Mouse (Mus musculus): Measurements from ENCODE around the gene Inpp5a. TPM values are rescaled to one million over a fixed set of nuclear protein-coding genes. Genes with fewer than 3 reads are reported as not detected.

The Inpp5a gene
- polyA plus RNA-seq, 1 experiment from 2014 or later = 22.4 TPM

GRCm38 (mm10) chr7:139359906-139360305 is 29.0 kb upstream of the Inpp5a start:
- DNase-seq (ENCODE audit: low spot score) (no peak), ATAC-seq (replicated peaks; ENCODE audit: low FRiP score) (no peak)
- H3K9me3 ChIP-seq (ENCODE audit: control insufficient read depth, low read length) = no peaks in the 10 kb centered on the region
- H3K27ac ChIP-seq (ENCODE audit: low read depth, low read length) = no peak overlapping the region
- no peak overlapping the region for H3K4me2 ChIP-seq (ENCODE audit: low read depth, low read length, severe bottlenecking)
- H3K9ac ChIP-seq (ENCODE audit: low read length) = no peak overlapping the region
- H3K27me3 ChIP-seq (ENCODE audit: control insufficient read depth, insufficient read depth, low read length) = no peaks in the 10 kb centered on the region
- H3K4me1 ChIP-seq (replicated peaks; ENCODE audit: control insufficient read depth, insufficient read depth, low read length) = peaks cover 12% of the 10 kb centered on the region
- no peaks in the 10 kb centered on the region for H3K36me3 ChIP-seq (ENCODE audit: control insufficient read depth, insufficient read depth, low read length)
- no peak overlapping the region for H3K4me3 ChIP-seq (ENCODE audit: low read depth, low read length)
- 90% methylated on average over 4 of the region's 4 CpGs for WGBS

- ATAC-seq (replicated peaks; ENCODE audit: low FRiP score) (no peak), DNase-seq (ENCODE audit: low spot score) (no peak)
- H3K4me2 ChIP-seq (ENCODE audit: low read depth, low read length, severe bottlenecking) = no peak overlapping the region
- no peak overlapping the region for H3K9ac ChIP-seq (ENCODE audit: low read length)
- WGBS = 93% methylated on average over 3 of the region's 3 CpGs
- no peaks in the 10 kb centered on the region for H3K36me3 ChIP-seq (ENCODE audit: control insufficient read depth, insufficient read depth, low read length)
- no peak overlapping the region for H3K4me3 ChIP-seq (ENCODE audit: low read depth, low read length)
- no peaks in the 10 kb centered on the region for H3K9me3 ChIP-seq (ENCODE audit: control insufficient read depth, low read length)
- H3K27me3 ChIP-seq (ENCODE audit: control insufficient read depth, insufficient read depth, low read length) = no peaks in the 10 kb centered on the region
- H3K27ac ChIP-seq (ENCODE audit: low read depth, low read length) = no peak overlapping the region
- H3K4me1 ChIP-seq (replicated peaks; ENCODE audit: control insufficient read depth, insufficient read depth, low read length) = peaks cover 12% of the 10 kb centered on the region
Observed at GRCm38 (mm10) chr7:139360890-139361559, 27.9 kb upstream of the Inpp5a start.

- DNase-seq (ENCODE audit: low spot score) = no peak
- ATAC-seq (replicated peaks; ENCODE audit: low FRiP score) = no peak
- Histone ChIP-seq H3K9ac (ENCODE audit: low read length) (no peak overlapping the region), H3K4me2 (ENCODE audit: low read depth, low read length, severe bottlenecking) (no peak overlapping the region), H3K27me3 (ENCODE audit: control insufficient read depth, insufficient read depth, low read length) (no peaks in the 10 kb centered on the region), H3K9me3 (ENCODE audit: control insufficient read depth, low read length) (no peaks in the 10 kb centered on the region), H3K4me1 (replicated peaks; ENCODE audit: control insufficient read depth, insufficient read depth, low read length) (peaks cover 12% of the 10 kb centered on the region), H3K36me3 (ENCODE audit: control insufficient read depth, insufficient read depth, low read length) (no peaks in the 10 kb centered on the region), H3K27ac (ENCODE audit: low read depth, low read length) (no peak overlapping the region), H3K4me3 (ENCODE audit: low read depth, low read length) (no peak overlapping the region)
- 93% methylated on average over 5 of the region's 5 CpGs for WGBS
Observed at GRCm38 (mm10) chr7:139361799-139362198, 27.1 kb upstream of the Inpp5a start.

- Histone ChIP-seq H3K4me2 (ENCODE audit: low read depth, low read length, severe bottlenecking) (no peak overlapping the region), H3K36me3 (ENCODE audit: control insufficient read depth, insufficient read depth, low read length) (no peaks in the 10 kb centered on the region), H3K9me3 (ENCODE audit: control insufficient read depth, low read length) (no peaks in the 10 kb centered on the region), H3K27me3 (ENCODE audit: control insufficient read depth, insufficient read depth, low read length) (no peaks in the 10 kb centered on the region), H3K4me3 (ENCODE audit: low read depth, low read length) (no peak overlapping the region), H3K27ac (ENCODE audit: low read depth, low read length) (no peak overlapping the region), H3K4me1 (replicated peaks; ENCODE audit: control insufficient read depth, insufficient read depth, low read length) (peaks cover 12% of the 10 kb centered on the region), H3K9ac (ENCODE audit: low read length) (no peak overlapping the region)
- no peak for DNase-seq (ENCODE audit: low spot score)
- WGBS = 94% methylated on average over 3 of the region's 3 CpGs
- ATAC-seq (replicated peaks; ENCODE audit: low FRiP score) = no peak
Observed at GRCm38 (mm10) chr7:139362514-139362913, 26.4 kb upstream of the Inpp5a start.

GRCm38 (mm10) chr7:139363281-139364004 is 25.5 kb upstream of the Inpp5a start:
- no peak overlapping the region; the same call in 1 of the 2 replicates for H3K4me2 ChIP-seq (ENCODE audit: low read depth, low read length, severe bottlenecking)
- peak; percentile 62 for ATAC-seq (replicated peaks; ENCODE audit: low FRiP score)
- 49% methylated on average over 13 of the region's 13 CpGs for WGBS

GRCm38 (mm10) chr7:139364005-139364557 is 24.8 kb upstream of the Inpp5a start:
- H3K9ac ChIP-seq (ENCODE audit: low read length) = 0 out of 2 replicates have a peak overlapping the region, but pooled peaks have one; percentile 1
- 7% methylated on average over 9 of the region's 9 CpGs for WGBS
- H3K4me2 ChIP-seq (ENCODE audit: low read depth, low read length, severe bottlenecking) = peak overlapping the region; percentile 28; the same call in 1 of the 2 replicates
- DNase-seq (ENCODE audit: low spot score) = peak; percentile 86
- no peak overlapping the region for H3K27ac ChIP-seq (ENCODE audit: low read depth, low read length)
- no peaks in the 10 kb centered on the region for H3K9me3 ChIP-seq (ENCODE audit: control insufficient read depth, low read length)
- no peak overlapping the region for H3K4me3 ChIP-seq (ENCODE audit: low read depth, low read length)
- H3K27me3 ChIP-seq (ENCODE audit: control insufficient read depth, insufficient read depth, low read length) = no peaks in the 10 kb centered on the region
- peak; percentile 72 for ATAC-seq (replicated peaks; ENCODE audit: low FRiP score)
- H3K36me3 ChIP-seq (ENCODE audit: control insufficient read depth, insufficient read depth, low read length) = no peaks in the 10 kb centered on the region
- H3K4me1 ChIP-seq (replicated peaks; ENCODE audit: control insufficient read depth, insufficient read depth, low read length) = peaks cover 12% of the 10 kb centered on the region

More at GRCm38 (mm10) chr7:139363281-139364004, 25.5 kb upstream of the Inpp5a start:
- no peak for DNase-seq (ENCODE audit: low spot score)
- no peaks in the 10 kb centered on the region for H3K36me3 ChIP-seq (ENCODE audit: control insufficient read depth, insufficient read depth, low read length)
- no peaks in the 10 kb centered on the region for H3K9me3 ChIP-seq (ENCODE audit: control insufficient read depth, low read length)
- peak overlapping the region; percentile 41; the same call in 1 of the 2 replicates for H3K27ac ChIP-seq (ENCODE audit: low read depth, low read length)
- H3K27me3 ChIP-seq (ENCODE audit: control insufficient read depth, insufficient read depth, low read length) = no peaks in the 10 kb centered on the region
- no peak overlapping the region; the same call in 1 of the 2 replicates for H3K9ac ChIP-seq (ENCODE audit: low read length)
- H3K4me1 ChIP-seq (replicated peaks; ENCODE audit: control insufficient read depth, insufficient read depth, low read length) = peaks cover 12% of the 10 kb centered on the region
- no peak overlapping the region for H3K4me3 ChIP-seq (ENCODE audit: low read depth, low read length)

GRCm38 (mm10) chr7:139364936-139365830 is 23.7 kb upstream of the Inpp5a start:
- WGBS = 83% methylated on average over 13 of the region's 13 CpGs

GRCm38 (mm10) chr7:139366131-139366530 is 22.8 kb upstream of the Inpp5a start:
- no peak overlapping the region for H3K9ac ChIP-seq (ENCODE audit: low read length)
- H3K4me3 ChIP-seq (ENCODE audit: low read depth, low read length) = no peak overlapping the region
- no peaks in the 10 kb centered on the region for H3K9me3 ChIP-seq (ENCODE audit: control insufficient read depth, low read length)
- no peak for DNase-seq (ENCODE audit: low spot score)
- H3K36me3 ChIP-seq (ENCODE audit: control insufficient read depth, insufficient read depth, low read length) = no peaks in the 10 kb centered on the region
- 91% methylated on average over 3 of the region's 3 CpGs for WGBS
- peaks cover 12% of the 10 kb centered on the region for H3K4me1 ChIP-seq (replicated peaks; ENCODE audit: control insufficient read depth, insufficient read depth, low read length)
- H3K27me3 ChIP-seq (ENCODE audit: control insufficient read depth, insufficient read depth, low read length) = no peaks in the 10 kb centered on the region
- H3K27ac ChIP-seq (ENCODE audit: low read depth, low read length) = no peak overlapping the region
- no peak for ATAC-seq (replicated peaks; ENCODE audit: low FRiP score)
- H3K4me2 ChIP-seq (ENCODE audit: low read depth, low read length, severe bottlenecking) = no peak overlapping the region

More at GRCm38 (mm10) chr7:139364936-139365830, 23.7 kb upstream of the Inpp5a start:
- Histone ChIP-seq H3K9me3 (ENCODE audit: control insufficient read depth, low read length) (no peaks in the 10 kb centered on the region), H3K27ac (ENCODE audit: low read depth, low read length) (no peak overlapping the region), H3K27me3 (ENCODE audit: control insufficient read depth, insufficient read depth, low read length) (no peaks in the 10 kb centered on the region), H3K4me1 (replicated peaks; ENCODE audit: control insufficient read depth, insufficient read depth, low read length) (peaks cover 12% of the 10 kb centered on the region), H3K9ac (ENCODE audit: low read length) (no peak overlapping the region; the same call in 1 of the 2 replicates), H3K4me3 (ENCODE audit: low read depth, low read length) (no peak overlapping the region), H3K4me2 (ENCODE audit: low read depth, low read length, severe bottlenecking) (no peak overlapping the region), H3K36me3 (ENCODE audit: control insufficient read depth, insufficient read depth, low read length) (no peaks in the 10 kb centered on the region)
- no peak for DNase-seq (ENCODE audit: low spot score)
- no peak for ATAC-seq (replicated peaks; ENCODE audit: low FRiP score)

Data from forebrain, embryonic 11.5 days (tissue).